Mouse (Mus musculus): ENCODE results near the gene Marc1. TPM values are rescaled to one million over a fixed set of nuclear protein-coding genes. Genes with fewer than 3 reads are reported as not detected.

Marc1 gene
- polyA plus RNA-seq, 1 experiment = not detected

DNA sequence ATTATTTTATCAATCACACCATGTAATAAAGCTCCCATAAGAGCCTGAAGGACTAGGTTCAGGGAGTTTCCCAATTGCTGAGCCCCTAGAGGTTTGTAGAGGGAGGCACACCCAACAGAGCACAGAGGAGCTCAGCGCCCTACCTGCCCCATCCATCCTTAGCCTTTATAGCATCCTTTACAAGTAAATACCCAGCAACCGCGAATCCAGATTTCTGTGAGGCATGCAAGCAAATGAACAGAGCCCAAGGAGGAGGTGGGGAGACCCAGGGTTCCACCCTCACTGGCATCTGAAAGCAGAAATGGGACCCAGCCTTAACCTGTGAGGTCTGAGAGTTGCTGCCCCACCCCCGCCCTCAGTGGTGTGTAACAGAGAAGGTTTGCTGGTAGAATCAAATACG is 25.2 kb upstream of the Marc1 start:
- Histone ChIP-seq H3K27me3 (ENCODE audit: control insufficient read depth, insufficient read depth, insufficient read length) (no peaks in the 10 kb centered on the region), H3ac (ENCODE audit: control insufficient read depth, insufficient read length) (no peak overlapping the region), H3K79me2 (ENCODE audit: control insufficient read depth, insufficient read depth) (no peaks in the 10 kb centered on the region), H3K4me2 (ENCODE audit: low read depth) (no peak overlapping the region), H3K36me3 (ENCODE audit: control insufficient read depth, insufficient read depth) (peaks cover 16% of the 10 kb centered on the region), H3K4me3 (no peak overlapping the region)
- TF ChIP-seq E2F4 (IDR thresholded peaks at IDR 0.05; ENCODE audit: insufficient read depth) (no peak), MYOD1 (IDR thresholded peaks at IDR 0.05; ENCODE audit: control insufficient read depth in 1 of 3, insufficient read length in 2 of 3, low read depth in 2 of 3) (no peak), MYOG (IDR thresholded peaks at IDR 0.05; ENCODE audit: control insufficient read depth in 1 of 3, insufficient read depth in 1 of 3, insufficient read length in 2 of 3, low read depth in 2 of 3) (no peak)

GRCm38 (mm10) chr1:184833499-184833898 is 22.4 kb upstream of the Marc1 start:
- peaks cover 9% of the 10 kb centered on the region for H3K36me3 ChIP-seq (ENCODE audit: control insufficient read depth, insufficient read depth)

DNA sequence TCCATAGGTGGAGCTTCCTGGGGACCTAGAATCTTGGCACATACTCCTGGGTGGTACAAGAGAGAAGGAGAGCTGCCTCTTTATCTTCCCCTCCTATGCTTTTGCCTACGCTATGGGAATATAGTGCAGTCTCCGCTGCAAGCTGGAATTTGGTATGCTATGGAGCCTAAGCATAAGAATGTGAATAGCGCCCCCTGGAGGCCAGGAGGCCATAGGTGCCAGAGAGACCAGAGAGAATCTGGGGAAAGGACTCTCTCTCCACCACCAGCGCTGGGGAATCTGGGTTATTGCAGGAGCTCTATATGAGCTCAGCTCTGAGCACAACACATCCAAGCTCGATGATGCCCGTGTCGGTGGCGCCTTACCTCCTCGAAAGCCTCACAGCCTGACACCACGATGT is 21.1 kb upstream of the Marc1 start:
- Histone ChIP-seq H3K4me3 (no peak overlapping the region), H3K79me2 (ENCODE audit: control insufficient read depth, insufficient read depth) (no peaks in the 10 kb centered on the region), H3ac (ENCODE audit: control insufficient read depth, insufficient read length) (no peak overlapping the region), H3K36me3 (ENCODE audit: control insufficient read depth, insufficient read depth) (peaks cover 9% of the 10 kb centered on the region), H3K4me2 (ENCODE audit: low read depth) (no peak overlapping the region), H3K27me3 (ENCODE audit: control insufficient read depth, insufficient read depth, insufficient read length) (no peaks in the 10 kb centered on the region)
- no peak for TF ChIP-seq SRF (IDR thresholded peaks at IDR 0.05; ENCODE audit: control insufficient read depth, insufficient read length, low read depth)
- no peak for TF ChIP-seq REST (IDR thresholded peaks at IDR 0.05; ENCODE audit: insufficient read depth, insufficient read length)
- no peak for TF ChIP-seq MYOD1 (IDR thresholded peaks at IDR 0.05; ENCODE audit: control insufficient read depth in 1 of 3, insufficient read length in 2 of 3, low read depth in 2 of 3)
- TF ChIP-seq E2F4 (IDR thresholded peaks at IDR 0.05; ENCODE audit: insufficient read depth) = no peak
- TF ChIP-seq TCF3 (IDR thresholded peaks at IDR 0.05; ENCODE audit: insufficient read length, low read depth) = no peak
- TF ChIP-seq POLR2AphosphoS2 (IDR thresholded peaks at IDR 0.05; ENCODE audit: insufficient read length, low read depth) = no peak
- TF ChIP-seq TCF12 (IDR thresholded peaks at IDR 0.05; ENCODE audit: insufficient read depth, poor library complexity, severe bottlenecking) = no peak
- TF ChIP-seq USF1 (IDR thresholded peaks at IDR 0.05; ENCODE audit: low read depth) = no peak
- TF ChIP-seq CEBPB (IDR thresholded peaks at IDR 0.05; ENCODE audit: insufficient read depth, poor library complexity, severe bottlenecking) = no peak
- no peak for TF ChIP-seq MYOG (IDR thresholded peaks at IDR 0.05; ENCODE audit: control insufficient read depth in 1 of 3, insufficient read depth in 1 of 3, insufficient read length in 2 of 3, low read depth in 2 of 3)
- no peak for TF ChIP-seq MAX (IDR thresholded peaks at IDR 0.05; ENCODE audit: low read depth)
- no peak for TF ChIP-seq POLR2A (IDR thresholded peaks at IDR 0.05; ENCODE audit: insufficient read length, low read depth)

More at GRCm38 (mm10) chr1:184833499-184833898, 22.4 kb upstream of the Marc1 start:
- TF ChIP-seq REST (IDR thresholded peaks at IDR 0.05; ENCODE audit: insufficient read depth, insufficient read length) = no peak
- no peak for TF ChIP-seq POLR2AphosphoS2 (IDR thresholded peaks at IDR 0.05; ENCODE audit: insufficient read length, low read depth)
- TF ChIP-seq TCF12 (IDR thresholded peaks at IDR 0.05; ENCODE audit: insufficient read depth, poor library complexity, severe bottlenecking) = no peak
- no peak for TF ChIP-seq TCF3 (IDR thresholded peaks at IDR 0.05; ENCODE audit: insufficient read length, low read depth)
- TF ChIP-seq MAX (IDR thresholded peaks at IDR 0.05; ENCODE audit: low read depth) = no peak
- no peak for TF ChIP-seq SRF (IDR thresholded peaks at IDR 0.05; ENCODE audit: control insufficient read depth, insufficient read length, low read depth)
- no peak for TF ChIP-seq POLR2A (IDR thresholded peaks at IDR 0.05; ENCODE audit: insufficient read length, low read depth)
- no peak for TF ChIP-seq E2F4 (IDR thresholded peaks at IDR 0.05; ENCODE audit: insufficient read depth)
- no peak for TF ChIP-seq MYOG (IDR thresholded peaks at IDR 0.05; ENCODE audit: control insufficient read depth in 1 of 3, insufficient read depth in 1 of 3, insufficient read length in 2 of 3, low read depth in 2 of 3)
- no peak for TF ChIP-seq CEBPB (IDR thresholded peaks at IDR 0.05; ENCODE audit: insufficient read depth, poor library complexity, severe bottlenecking)
- no peak for TF ChIP-seq USF1 (IDR thresholded peaks at IDR 0.05; ENCODE audit: low read depth)
- TF ChIP-seq MYOD1 (IDR thresholded peaks at IDR 0.05; ENCODE audit: control insufficient read depth in 1 of 3, insufficient read length in 2 of 3, low read depth in 2 of 3) = no peak
- Histone ChIP-seq H3K4me2 (ENCODE audit: low read depth) (no peak overlapping the region), H3K27me3 (ENCODE audit: control insufficient read depth, insufficient read depth, insufficient read length) (no peaks in the 10 kb centered on the region), H3K79me2 (ENCODE audit: control insufficient read depth, insufficient read depth) (no peaks in the 10 kb centered on the region), H3ac (ENCODE audit: control insufficient read depth, insufficient read length) (no peak overlapping the region), H3K4me3 (no peak overlapping the region)

- Histone ChIP-seq H3K27me3 (ENCODE audit: control insufficient read depth, insufficient read depth, insufficient read length) (no peaks in the 10 kb centered on the region), H3K79me2 (ENCODE audit: control insufficient read depth, insufficient read depth) (no peaks in the 10 kb centered on the region), H3ac (ENCODE audit: control insufficient read depth, insufficient read length) (no peak overlapping the region), H3K36me3 (ENCODE audit: control insufficient read depth, insufficient read depth) (peaks cover 9% of the 10 kb centered on the region), H3K4me2 (ENCODE audit: low read depth) (no peak overlapping the region), H3K4me3 (no peak overlapping the region)
- no peak for TF ChIP-seq REST (IDR thresholded peaks at IDR 0.05; ENCODE audit: insufficient read depth, insufficient read length)
- no peak for TF ChIP-seq TCF3 (IDR thresholded peaks at IDR 0.05; ENCODE audit: insufficient read length, low read depth)
- TF ChIP-seq POLR2AphosphoS2 (IDR thresholded peaks at IDR 0.05; ENCODE audit: insufficient read length, low read depth) = no peak
- no peak for TF ChIP-seq MYOG (IDR thresholded peaks at IDR 0.05; ENCODE audit: control insufficient read depth in 1 of 3, insufficient read depth in 1 of 3, insufficient read length in 2 of 3, low read depth in 2 of 3)
- TF ChIP-seq POLR2A (IDR thresholded peaks at IDR 0.05; ENCODE audit: insufficient read length, low read depth) = no peak
- no peak for TF ChIP-seq MYOD1 (IDR thresholded peaks at IDR 0.05; ENCODE audit: control insufficient read depth in 1 of 3, insufficient read length in 2 of 3, low read depth in 2 of 3)
- no peak for TF ChIP-seq TCF12 (IDR thresholded peaks at IDR 0.05; ENCODE audit: insufficient read depth, poor library complexity, severe bottlenecking)
- no peak for TF ChIP-seq E2F4 (IDR thresholded peaks at IDR 0.05; ENCODE audit: insufficient read depth)
- no peak for TF ChIP-seq USF1 (IDR thresholded peaks at IDR 0.05; ENCODE audit: low read depth)
- TF ChIP-seq MAX (IDR thresholded peaks at IDR 0.05; ENCODE audit: low read depth) = no peak
- TF ChIP-seq CEBPB (IDR thresholded peaks at IDR 0.05; ENCODE audit: insufficient read depth, poor library complexity, severe bottlenecking) = no peak
- no peak for TF ChIP-seq SRF (IDR thresholded peaks at IDR 0.05; ENCODE audit: control insufficient read depth, insufficient read length, low read depth)
Observed at GRCm38 (mm10) chr1:184829897-184830296, 18.8 kb upstream of the Marc1 start.

Data from myocyte (in vitro differentiated cells).